Mouse (Mus musculus): ENCODE data around the gene Cxcr5. TPM values are rescaled to one million over a fixed set of nuclear protein-coding genes. Genes with fewer than 3 reads are reported as not detected.

The Cxcr5 gene
- total RNA-seq, 4 experiments from 2014 or later: not detected

GRCm38 (mm10) chr9:44509487-44510354 lies 52.0 kb downstream of the Cxcr5 start:
- peak; percentile 83 to 85 for DNase-seq (ENCODE audit: low spot score in 2 of 2)

- no peak for DNase-seq (ENCODE audit: low spot score in 2 of 2)
Measured at GRCm38 (mm10) chr9:44508721-44509486, 52.8 kb downstream of the Cxcr5 start.

GRCm38 (mm10) chr9:44508124-44508619 lies 53.5 kb downstream of the Cxcr5 start:
- DNase-seq (ENCODE audit: low spot score in 2 of 2): no peak

- DNase-seq (ENCODE audit: low spot score in 2 of 2): no peak
Measured at GRCm38 (mm10) chr9:44507345-44507744, 54.3 kb downstream of the Cxcr5 start.

GRCm38 (mm10) chr9:44506566-44506965 lies 55.1 kb downstream of the Cxcr5 start:
- no peak for DNase-seq (ENCODE audit: low spot score in 2 of 2)

GRCm38 (mm10) chr9:44505824-44506467 lies 55.7 kb downstream of the Cxcr5 start:
- peak in 1 of 2 experiments; percentile 38 for DNase-seq (ENCODE audit: low spot score in 2 of 2)

- peak in 1 of 2 experiments; percentile 28 for DNase-seq (ENCODE audit: low spot score in 2 of 2)
Measured at GRCm38 (mm10) chr9:44504893-44505823, 56.5 kb downstream of the Cxcr5 start.

GRCm38 (mm10) chr9:44502006-44502405 lies 59.7 kb downstream of the Cxcr5 start:
- peak in 1 of 2 experiments; percentile 74 for DNase-seq (ENCODE audit: low spot score in 2 of 2)

GRCm38 (mm10) chr9:44501206-44501879 lies 60.3 kb downstream of the Cxcr5 start:
- peak in 1 of 2 experiments; percentile 25 for DNase-seq (ENCODE audit: low spot score in 2 of 2)

GRCm38 (mm10) chr9:44500638-44501175 lies 61.0 kb downstream of the Cxcr5 start:
- peak in 1 of 2 experiments; percentile 13 for DNase-seq (ENCODE audit: low spot score in 2 of 2)

GRCm38 (mm10) chr9:44500163-44500533 lies 61.5 kb downstream of the Cxcr5 start:
- peak in 1 of 2 experiments; percentile 29 for DNase-seq (ENCODE audit: low spot score in 2 of 2)

GRCm38 (mm10) chr9:44499356-44500162 lies 62.1 kb downstream of the Cxcr5 start:
- DNase-seq (ENCODE audit: low spot score in 2 of 2): peak in 1 of 2 experiments; percentile 70

GRCm38 (mm10) chr9:44498421-44499355 lies 63.0 kb downstream of the Cxcr5 start:
- peak in 1 of 2 experiments; percentile 76 for DNase-seq (ENCODE audit: low spot score in 2 of 2)

GRCm38 (mm10) chr9:44497624-44498377 lies 63.9 kb downstream of the Cxcr5 start:
- peak in 1 of 2 experiments; percentile 30 for DNase-seq (ENCODE audit: low spot score in 2 of 2)

- DNase-seq (ENCODE audit: low spot score in 2 of 2): no peak
Measured at GRCm38 (mm10) chr9:44496803-44497461, 64.7 kb downstream of the Cxcr5 start.

- DNase-seq (ENCODE audit: low spot score in 2 of 2): no peak
Measured at GRCm38 (mm10) chr9:44495810-44496344, 65.8 kb downstream of the Cxcr5 start.
